Mouse (Mus musculus) cerebellum, adult 2 months (tissue): ENCODE results near the gene Mapkbp1. TPM values are rescaled to one million over a fixed set of nuclear protein-coding genes. Genes with fewer than 3 reads are reported as not detected.

ENCODE experiments used
- DNase-seq, 2 experiments: peaks; one replicate each; pipeline ENCODE4 v3.0.0; 2021
- H3K27ac ChIP-seq: fragments of 200-500 bp; 2 replicates; pipeline ENCODE4 v1.5.1; 2012; ENCODE audit warnings: low read length, control low read depth, inconsistent platforms; ENCODE audit not compliant: insufficient read depth
- H3K27me3 ChIP-seq: fragments of 200-500 bp; 2 replicates; pipeline ENCODE4 v1.6.1; 2012; ENCODE audit warnings: inconsistent platforms, mild to moderate bottlenecking, low read length, moderate library complexity; ENCODE audit not compliant: control insufficient read depth, insufficient read depth
- H3K4me1 ChIP-seq: fragments of 200-500 bp; 2 replicates; pipeline ENCODE4 v1.6.1; 2011; ENCODE audit warnings: low read length; ENCODE audit not compliant: control insufficient read depth, insufficient read depth
- H3K4me3 ChIP-seq: fragments of 200-500 bp; replicated peaks from 2 replicates; pipeline ENCODE3; 2011; ENCODE audit warnings: mild to moderate bottlenecking, low read depth, low read length, control low read depth; ENCODE audit not compliant: insufficient read depth
- CTCF ChIP-seq: fragments of 200-500 bp; IDR thresholded peaks from 2 replicates; pipeline ENCODE4 v1.5.1; 2011; ENCODE audit warnings: low read depth, mild to moderate bottlenecking, control low read depth, low read length, moderate library complexity, borderline replicate concordance; ENCODE audit not compliant: insufficient read depth
- POLR2A ChIP-seq: fragments of 200-500 bp; IDR thresholded peaks from 2 replicates; pipeline ENCODE4 v1.6.1; 2011; ENCODE audit warnings: low read length, control low read depth, borderline replicate concordance; ENCODE audit not compliant: insufficient read depth
- WGBS: fragments of 180-500 bp; shearing (Covaris S2); methylation state at CpG from one replicate; pipeline ENCODE4 v1.1.7; 2018; 5-methylcytosine and 5-hydroxymethylcytosine counted together
- polyA plus RNA-seq: library from polyadenylated mRNA; depleted of rRNA; stranded (reverse); fragments of >200 nt; gene quantifications from 2 replicates; pipeline ENCODE4 v1.2.3, GENCODE M21; 2012

Mapkbp1 gene
- polyA plus RNA-seq, 1 experiment = 37.6 TPM

DNA sequence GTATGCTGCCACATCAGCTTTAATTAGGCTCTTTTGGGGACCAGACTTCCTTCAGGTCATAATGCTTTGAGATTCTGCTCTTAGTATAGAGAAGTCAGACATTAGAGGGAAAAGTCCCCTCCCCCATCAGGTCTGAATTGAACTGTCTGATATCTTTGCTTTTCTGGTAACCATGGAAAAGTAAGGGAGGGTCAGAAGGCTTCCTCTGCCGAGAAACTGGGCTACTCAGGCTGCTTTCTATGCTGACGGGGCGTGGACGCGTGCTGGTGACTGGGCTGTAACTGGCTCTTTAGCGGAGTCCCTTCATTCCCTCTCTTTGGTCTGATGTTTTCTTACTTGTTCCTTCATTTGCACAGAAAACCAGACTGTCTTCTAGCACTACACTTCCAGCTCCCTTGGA is 13.9 kb downstream of the Mapkbp1 start:
- no peak overlapping the region for H3K4me3 ChIP-seq
- no peak for DNase-seq
- no peaks in the 10 kb centered on the region; the same call in 1 of the 2 replicates for H3K4me1 ChIP-seq
- H3K27ac ChIP-seq = no peak overlapping the region
- no peaks in the 10 kb centered on the region for H3K27me3 ChIP-seq
- WGBS = 77% methylated on average over 6 of the region's 6 CpGs
- TF ChIP-seq POLR2A (no peak), CTCF (no peak)

DNA sequence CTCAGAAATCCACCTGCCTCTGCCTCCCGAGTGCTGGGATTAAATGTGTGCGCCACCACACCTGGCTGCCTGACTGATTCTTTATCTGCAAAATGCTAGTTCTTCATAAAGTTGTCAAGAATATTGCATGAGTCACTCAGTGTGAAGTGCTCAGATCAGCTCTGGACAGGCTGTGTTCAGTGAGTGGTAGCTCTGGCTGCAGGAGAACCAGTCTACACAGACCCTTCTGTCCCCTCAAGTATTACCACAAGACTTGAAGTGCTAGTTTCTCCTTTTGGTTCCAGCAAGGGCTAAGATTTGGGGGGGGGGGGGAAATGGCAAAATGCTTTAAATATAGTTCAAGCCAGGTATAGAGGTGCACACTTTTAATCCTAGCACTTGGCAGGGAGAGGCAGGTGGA is 14.9 kb downstream of the Mapkbp1 start:
- WGBS = 99% methylated on average over 2 of the region's 2 CpGs
- TF ChIP-seq CTCF (no peak), POLR2A (no peak)
- H3K4me1 ChIP-seq = no peaks in the 10 kb centered on the region; the same call in 1 of the 2 replicates
- no peaks in the 10 kb centered on the region for H3K27me3 ChIP-seq
- no peak overlapping the region for H3K4me3 ChIP-seq
- no peak overlapping the region for H3K27ac ChIP-seq
- no peak for DNase-seq

DNA sequence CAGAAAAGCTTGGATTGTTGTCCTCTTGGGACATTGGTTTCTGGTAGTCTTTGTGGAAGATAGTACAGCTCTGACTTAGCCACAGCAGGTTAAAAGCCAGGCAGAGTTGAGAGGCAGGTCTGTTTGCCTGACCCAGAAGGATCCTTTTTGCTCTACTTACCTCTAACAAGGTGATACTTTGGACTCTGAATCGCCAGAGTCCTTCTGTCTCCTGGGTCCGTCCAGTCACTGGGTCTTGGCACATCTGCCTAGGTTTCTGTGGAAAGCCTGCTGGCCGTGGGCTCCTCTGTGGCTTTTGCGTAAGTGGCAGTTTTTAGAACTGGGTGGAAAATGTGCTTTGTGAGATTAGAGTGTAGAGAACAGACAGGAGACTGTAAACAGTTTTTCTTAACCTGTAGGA is 16.5 kb downstream of the Mapkbp1 start:
- no peak for DNase-seq
- WGBS = 74% methylated on average over 4 of the region's 4 CpGs
- TF ChIP-seq CTCF (no peak), POLR2A (no peak)
- Histone ChIP-seq H3K27ac (no peak overlapping the region), H3K4me3 (no peak overlapping the region), H3K4me1 (no peaks in the 10 kb centered on the region; the same call in 1 of the 2 replicates), H3K27me3 (no peaks in the 10 kb centered on the region)

DNA sequence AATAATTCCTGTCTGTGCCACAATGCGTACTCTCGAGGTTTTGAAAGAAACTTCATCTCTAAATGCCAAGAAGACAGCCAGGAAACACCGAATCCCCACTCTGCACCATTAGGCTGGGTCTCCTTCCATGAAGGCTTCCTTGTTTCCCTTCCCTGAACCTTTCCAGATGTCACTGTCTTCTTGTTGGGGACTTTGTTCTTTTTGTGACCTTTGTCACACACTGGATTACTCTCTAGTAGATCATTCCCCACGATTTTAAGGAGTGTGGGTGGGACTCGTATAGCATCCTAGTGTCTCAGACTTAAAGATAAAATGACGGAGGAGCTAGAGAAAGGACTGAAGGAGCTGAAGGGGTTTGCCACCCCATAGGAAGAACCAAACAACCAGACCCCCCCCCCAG is 18.4 kb downstream of the Mapkbp1 start:
- Histone ChIP-seq H3K4me1 (no peaks in the 10 kb centered on the region; the same call in 1 of the 2 replicates), H3K4me3 (no peak overlapping the region), H3K27ac (no peak overlapping the region), H3K27me3 (no peaks in the 10 kb centered on the region)
- DNase-seq = no peak
- 86% methylated on average over 6 of the region's 6 CpGs for WGBS
- no peak for TF ChIP-seq CTCF
- no peak for TF ChIP-seq POLR2A

DNA sequence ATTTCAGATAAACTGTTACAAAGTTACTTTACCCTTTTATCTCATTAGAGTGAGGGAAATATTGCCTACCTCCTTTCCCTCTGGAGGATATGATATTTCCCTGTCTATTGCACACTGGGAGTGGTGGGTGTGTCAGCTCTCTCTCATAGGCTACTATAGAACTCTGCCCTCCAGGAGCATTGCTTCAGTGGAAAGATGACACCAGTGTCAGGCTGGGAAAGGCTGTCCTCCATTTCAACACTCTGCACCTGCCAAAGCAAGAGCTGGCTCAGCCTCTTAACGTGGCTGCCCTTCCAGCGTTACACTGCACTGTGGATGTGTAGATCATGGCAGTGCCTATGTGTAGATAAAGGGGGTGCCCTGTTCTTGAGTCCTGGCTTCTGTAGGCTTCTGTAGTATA is 19.9 kb downstream of the Mapkbp1 start:
- H3K27ac ChIP-seq = no peak overlapping the region
- 62% methylated on average over 2 of the region's 2 CpGs for WGBS

DNA sequence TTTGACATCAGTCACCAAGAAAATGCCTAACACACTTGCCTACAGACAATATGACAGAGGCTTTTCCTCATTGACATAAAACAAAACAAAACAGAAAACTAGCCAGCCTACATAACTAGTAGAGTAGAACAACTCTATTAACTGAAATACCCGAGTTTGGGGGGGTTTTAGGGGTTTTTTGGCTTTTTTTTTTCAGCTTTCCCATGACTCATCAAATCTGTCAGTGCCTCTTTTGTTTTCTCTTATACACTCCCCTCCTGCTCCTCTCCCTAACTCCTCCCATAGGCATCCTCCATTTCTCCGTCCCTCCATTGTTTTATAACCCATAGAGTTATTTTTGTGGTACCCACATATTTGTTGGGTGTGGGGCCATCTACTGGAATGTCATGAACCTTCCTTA is 21.0 kb downstream of the Mapkbp1 start:
- Histone ChIP-seq H3K4me1 (peaks cover 13% of the 10 kb centered on the region), H3K27ac (no peak overlapping the region), H3K27me3 (no peaks in the 10 kb centered on the region), H3K4me3 (no peak overlapping the region)
- no peak for DNase-seq
- WGBS = 60% methylated on average over 2 of the region's 2 CpGs
- TF ChIP-seq CTCF (no peak), POLR2A (no peak)

More for the DNA sequence above, 19.9 kb downstream of the Mapkbp1 start:
- no peak for DNase-seq
- Histone ChIP-seq H3K27me3 (no peaks in the 10 kb centered on the region), H3K4me1 (peaks cover 5% of the 10 kb centered on the region), H3K4me3 (no peak overlapping the region)
- TF ChIP-seq CTCF = no peak
- no peak for TF ChIP-seq POLR2A

DNA sequence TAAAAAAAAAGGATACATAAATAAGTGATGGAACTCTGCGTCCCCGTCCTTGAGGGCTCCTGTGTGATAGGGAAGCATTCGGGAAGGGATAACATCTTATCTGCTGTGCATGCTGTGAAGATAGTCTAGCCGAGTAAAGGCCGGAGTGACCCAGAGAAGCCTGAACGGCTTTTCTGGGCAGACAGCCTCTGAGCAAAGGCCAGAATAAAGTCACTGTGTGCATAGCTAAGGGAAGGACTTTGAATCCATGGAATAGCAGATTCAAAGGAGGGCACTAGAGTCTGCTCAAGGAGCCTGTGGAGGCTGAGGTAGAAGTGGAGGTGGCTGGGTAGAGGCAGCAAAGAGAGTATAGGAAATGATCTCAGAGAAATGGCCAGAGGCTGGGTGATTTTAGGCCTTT is 22.3 kb downstream of the Mapkbp1 start:
- Histone ChIP-seq H3K27ac (no peak overlapping the region), H3K4me1 (peaks cover 13% of the 10 kb centered on the region), H3K27me3 (no peaks in the 10 kb centered on the region), H3K4me3 (no peak overlapping the region)
- no peak for DNase-seq
- 81% methylated on average over 6 of the region's 6 CpGs for WGBS
- TF ChIP-seq POLR2A (no peak), CTCF (no peak)

DNA sequence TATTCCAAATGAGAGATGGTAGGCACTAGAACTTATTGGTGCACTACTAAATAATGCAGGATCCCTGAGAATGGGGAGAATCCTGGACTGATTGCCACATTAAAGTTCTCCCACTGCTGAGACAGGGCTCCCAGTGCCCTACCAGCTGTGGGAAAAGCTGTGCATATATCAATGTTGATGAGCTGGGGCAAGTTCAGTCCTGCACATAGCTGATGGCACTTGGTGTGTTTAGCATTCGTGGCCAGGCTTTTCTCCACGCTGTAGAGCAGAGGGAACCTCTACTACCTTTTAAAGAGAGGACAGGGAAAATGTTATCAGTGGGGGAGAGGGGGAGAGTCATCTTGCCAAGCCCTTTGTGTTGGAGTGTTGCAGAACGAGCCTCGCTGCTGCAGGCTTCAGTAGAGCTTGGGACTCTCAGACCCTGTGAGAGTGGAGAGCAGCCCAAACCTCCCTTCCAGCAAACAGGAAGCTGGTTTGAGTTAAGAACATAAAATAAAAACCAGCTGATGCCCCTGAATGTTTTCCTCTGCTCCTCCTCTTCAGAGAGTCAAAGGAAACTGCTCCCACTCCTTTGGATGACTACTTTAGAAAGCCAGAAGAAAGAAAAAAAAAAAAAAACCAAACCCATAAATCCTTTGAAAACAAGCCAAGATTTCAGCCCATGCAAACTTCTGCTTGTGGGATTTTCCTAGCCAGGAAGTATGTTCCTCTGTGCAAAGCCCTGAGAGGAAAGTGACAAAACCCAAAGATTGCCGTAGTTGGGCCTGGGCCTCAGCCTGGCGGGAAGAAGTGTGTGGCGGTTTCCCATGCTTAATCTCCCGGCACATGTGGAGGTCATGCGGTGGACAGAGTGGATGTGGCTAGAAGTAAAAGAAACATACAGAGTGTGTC is 23.1 kb downstream of the Mapkbp1 start:
- WGBS = 71% methylated on average over 9 of the region's 9 CpGs
- no peak for DNase-seq
- TF ChIP-seq CTCF (no peak), POLR2A (no peak)

More for the DNA sequence above, 23.1 kb downstream of the Mapkbp1 start:
- Histone ChIP-seq H3K27ac (no peak overlapping the region), H3K4me3 (no peak overlapping the region), H3K4me1 (peaks cover 13% of the 10 kb centered on the region), H3K27me3 (no peaks in the 10 kb centered on the region)
